Mouse (Mus musculus): ENCODE data around the gene Tsc22d2.
"Not testable (repeated sequence)": the region's sequence is repeated elsewhere in the genome, so short reads cannot be mapped to it uniquely, and the experiment has no call there.

Gene Tsc22d2

DNA sequence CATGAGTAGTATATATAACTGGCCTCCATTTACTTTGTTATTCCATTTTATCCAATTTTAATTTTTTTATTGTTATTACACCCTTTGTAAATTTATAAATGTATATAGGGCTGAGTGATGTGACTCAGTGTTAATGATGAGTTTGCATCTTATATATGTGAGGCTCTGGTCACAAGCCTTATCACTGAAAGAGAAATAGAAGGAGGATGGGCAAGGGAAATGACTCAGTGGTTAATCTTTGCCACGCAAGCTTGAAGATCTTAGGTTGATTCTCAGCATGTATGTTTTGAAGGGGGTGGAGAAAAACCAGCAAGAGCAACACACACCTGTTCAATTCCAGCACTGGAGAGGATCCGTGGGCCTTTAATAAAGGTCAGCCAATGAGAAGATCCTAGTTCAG is 19.9 kb downstream of the Tsc22d2 start:
- no peak for DNase-seq

DNA sequence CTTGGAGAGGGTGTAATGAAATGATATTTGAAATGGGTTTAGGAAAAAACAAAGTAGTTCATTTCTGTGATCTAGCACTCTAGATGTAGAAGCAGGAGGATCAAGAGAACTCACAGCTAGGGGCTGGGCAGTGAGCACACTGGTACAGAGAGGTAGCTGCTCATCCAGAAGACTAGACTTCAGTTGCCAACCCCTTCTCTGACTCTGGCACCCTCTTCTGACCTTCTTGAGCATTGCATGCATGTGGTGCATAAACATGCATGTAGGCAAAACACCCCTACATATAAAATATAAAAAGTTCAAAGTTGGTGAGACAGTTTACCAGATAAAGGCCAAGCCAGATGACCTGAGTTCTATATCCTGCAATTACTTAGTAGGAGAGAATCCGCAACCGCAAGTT is 33.7 kb downstream of the Tsc22d2 start:
- peak; percentile 17 for DNase-seq

DNA sequence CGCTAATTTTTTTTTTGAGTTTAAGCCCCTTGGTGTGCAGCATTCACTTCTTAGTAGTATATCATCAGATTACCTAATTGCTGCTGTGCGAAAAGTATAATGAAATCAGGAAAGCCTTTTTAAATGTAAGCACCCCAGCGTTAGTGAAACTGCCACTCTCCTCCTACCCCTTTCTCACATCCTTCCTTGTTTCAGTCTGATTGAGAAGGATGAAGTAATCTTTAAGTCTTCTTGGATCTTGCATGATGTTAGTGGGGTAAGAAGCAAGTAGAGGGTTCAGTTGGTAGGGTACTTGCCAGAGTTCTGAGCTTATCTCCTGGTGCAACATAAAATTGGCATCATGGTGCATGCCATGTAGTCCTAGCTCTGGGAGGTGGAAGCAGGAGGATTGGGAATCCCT is 35.0 kb downstream of the Tsc22d2 start:
- DNase-seq: no peak

DNA sequence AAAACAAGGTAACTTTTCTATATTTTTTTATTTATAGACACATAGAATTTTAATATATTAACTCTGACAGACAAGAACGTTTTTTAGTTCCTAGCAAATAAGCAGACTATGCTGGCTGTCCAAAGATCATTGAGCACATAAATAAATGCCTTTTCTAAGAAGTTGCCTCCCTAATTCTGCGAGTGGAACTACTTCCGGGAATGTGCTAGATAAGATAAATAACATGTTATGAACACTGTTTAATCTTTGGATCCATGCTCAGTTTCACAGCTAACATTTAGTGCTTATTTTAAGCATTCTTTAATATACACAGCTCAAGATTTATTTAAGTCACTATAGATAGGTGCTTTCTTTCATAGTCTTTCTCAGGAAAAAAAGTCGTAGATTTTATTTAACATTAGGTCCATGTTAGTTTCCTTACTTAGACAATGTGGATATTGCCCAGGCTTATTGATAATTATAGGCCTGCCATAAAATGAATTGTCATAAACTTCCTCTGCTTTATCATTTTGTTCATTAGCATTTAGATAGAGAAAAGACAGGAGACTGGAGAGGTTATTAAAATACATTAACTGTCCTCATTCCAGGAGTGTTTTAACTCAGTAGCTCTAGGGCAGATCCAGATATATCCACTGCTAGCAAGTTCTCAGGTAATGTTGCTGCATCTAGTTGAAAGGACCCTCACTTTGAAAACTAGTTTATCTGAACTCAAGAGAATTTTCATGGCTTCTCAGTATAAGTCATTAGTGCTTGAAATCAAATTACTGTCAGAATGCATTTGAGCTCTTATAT is 40.1 kb downstream of the Tsc22d2 start:
- DNase-seq: no peak

DNA sequence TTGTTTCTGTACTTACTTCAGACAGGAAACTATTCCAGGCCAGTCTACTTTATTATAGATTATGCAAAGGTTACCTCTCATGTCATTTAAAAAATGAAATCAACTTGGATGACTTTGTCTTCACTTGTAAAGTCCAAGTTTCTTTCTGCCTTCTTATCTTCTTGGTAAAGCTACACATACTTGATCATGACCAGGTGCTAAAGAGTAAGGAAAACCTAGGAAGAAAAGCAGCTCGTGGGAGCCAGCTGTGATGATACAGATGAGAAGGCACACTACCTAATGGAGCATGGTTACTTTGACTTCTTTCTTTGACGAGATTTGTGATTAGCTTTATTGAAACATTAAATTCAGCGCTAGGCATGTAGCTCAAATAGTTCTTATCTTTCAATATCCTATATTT is 40.7 kb downstream of the Tsc22d2 start:
- no peak for DNase-seq

DNA sequence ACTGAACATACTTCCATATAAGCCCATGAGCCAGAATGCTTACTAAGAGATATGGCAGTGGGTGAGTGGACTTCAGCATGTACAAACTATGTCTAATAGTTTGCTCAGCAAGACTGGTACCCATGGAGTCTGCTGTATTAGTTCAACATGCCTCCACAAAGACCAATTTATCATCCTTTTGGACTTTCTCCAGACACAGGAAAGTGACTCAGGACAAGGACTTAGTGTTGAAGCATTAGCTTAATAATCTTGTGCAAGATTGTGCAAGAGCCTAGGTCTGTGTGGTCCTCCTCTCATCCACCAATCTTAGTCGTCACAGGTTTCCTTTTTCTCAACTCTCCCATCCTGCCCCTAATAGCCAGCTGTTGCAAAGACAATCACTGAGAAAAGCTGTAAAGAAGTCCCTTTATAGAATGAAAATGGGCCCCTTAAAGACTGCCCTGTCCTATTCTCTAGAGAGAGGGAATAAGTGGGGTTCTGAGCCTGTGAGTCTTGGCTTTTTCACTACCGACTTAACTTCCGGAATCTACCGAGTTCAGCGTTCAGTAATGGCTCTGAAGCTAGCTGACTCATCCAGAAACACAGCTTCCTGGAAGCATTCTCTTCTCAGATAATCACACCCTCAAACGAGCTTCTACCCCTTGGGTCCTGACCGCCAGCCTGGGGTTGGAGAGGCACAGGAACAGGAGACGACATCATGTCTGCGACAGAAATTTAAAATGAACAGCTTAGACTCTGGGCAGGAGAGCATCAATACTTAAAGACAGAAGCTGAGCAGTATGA is 55.3 kb downstream of the Tsc22d2 start:
- no peak for DNase-seq

DNA sequence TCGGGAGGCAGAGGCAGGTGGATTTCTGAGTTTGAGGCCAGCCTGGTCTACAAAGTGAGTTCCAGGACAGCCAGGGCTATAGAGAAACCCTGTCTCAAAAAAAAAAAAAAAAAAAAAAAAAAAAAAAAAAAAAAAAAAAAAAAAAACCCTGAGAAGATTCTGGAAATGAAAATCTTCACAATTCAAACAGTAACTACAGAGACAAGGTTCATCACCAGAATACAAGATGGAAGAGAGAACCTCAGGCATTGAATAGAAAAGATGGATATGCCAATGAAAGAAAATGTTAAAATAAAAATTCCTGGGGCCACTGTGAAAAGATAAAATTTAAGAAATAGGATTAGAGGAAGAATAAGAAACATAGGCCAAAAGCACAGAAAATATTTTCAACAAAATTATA is 60.8 kb downstream of the Tsc22d2 start:
- not testable (repeated sequence) for DNase-seq

DNA sequence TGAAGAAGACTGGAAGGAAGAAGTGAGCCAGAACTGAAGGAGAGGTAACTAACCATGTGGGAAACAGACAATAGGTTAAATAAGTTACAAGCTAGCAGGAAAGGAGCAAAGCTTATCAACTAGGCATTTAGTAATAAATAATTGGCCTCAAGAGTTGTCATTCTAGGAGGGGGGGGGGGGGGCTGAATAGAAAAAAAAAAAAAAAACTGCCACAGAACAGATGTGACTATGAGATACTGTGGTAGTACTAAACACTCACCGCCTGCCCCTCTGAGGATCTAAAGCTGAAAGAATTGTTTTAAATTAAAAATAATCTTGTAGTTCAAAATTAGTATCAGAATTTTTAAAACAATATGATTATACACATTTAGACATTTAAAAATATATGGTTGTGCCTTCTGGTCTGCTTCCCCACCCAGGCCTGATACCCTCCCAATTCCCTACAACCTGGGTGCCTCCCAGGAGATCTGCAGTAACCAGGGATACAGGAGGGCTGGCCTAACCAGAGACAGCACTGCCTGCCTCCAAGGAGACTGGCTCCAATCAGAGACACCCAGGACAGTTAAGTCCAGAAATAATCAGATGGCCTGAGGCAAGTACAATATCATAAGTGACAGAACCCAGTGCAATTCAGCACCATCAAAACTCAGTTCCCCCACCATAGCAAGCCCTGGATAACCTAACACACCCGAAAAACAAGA is 64.4 kb downstream of the Tsc22d2 start:
- no peak for DNase-seq

DNA sequence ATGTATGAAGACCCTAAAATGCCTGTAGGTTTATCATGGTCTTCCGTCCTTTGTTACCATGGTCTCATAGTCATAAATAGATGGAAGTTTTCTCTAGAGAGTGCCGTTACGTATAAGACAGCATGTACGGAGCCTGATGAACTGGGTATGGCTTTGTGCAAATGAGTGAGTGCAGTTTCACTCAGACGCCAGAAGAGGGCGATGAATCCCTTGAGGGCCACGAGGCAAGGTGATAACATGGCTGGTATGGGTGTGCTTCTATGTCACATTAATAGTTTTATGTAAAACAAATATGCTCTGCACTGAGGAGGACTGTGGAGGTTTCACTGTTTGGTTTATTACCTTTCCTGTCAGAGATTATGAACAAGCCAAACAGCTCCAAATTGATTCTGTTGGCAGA is 71.4 kb downstream of the Tsc22d2 start:
- DNase-seq: no peak

DNA sequence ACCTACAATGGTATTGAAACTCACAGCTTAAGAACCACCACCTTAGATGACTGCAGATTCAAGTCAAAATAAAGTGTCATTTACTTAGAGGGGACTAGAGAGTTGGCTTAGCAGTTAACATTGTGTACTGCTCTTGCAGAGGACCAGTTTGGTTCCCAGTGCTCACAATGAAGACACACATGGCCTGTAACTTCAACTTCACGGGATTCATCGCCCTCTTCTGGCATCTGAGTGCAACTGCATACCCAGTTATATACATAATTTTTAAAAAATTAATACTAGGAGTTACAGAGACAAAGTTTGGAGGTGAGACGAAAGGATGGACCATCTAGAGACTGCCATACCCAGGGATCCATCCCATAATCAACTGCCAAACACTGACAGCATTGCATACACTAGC is 72.6 kb downstream of the Tsc22d2 start:
- no peak for DNase-seq

DNA sequence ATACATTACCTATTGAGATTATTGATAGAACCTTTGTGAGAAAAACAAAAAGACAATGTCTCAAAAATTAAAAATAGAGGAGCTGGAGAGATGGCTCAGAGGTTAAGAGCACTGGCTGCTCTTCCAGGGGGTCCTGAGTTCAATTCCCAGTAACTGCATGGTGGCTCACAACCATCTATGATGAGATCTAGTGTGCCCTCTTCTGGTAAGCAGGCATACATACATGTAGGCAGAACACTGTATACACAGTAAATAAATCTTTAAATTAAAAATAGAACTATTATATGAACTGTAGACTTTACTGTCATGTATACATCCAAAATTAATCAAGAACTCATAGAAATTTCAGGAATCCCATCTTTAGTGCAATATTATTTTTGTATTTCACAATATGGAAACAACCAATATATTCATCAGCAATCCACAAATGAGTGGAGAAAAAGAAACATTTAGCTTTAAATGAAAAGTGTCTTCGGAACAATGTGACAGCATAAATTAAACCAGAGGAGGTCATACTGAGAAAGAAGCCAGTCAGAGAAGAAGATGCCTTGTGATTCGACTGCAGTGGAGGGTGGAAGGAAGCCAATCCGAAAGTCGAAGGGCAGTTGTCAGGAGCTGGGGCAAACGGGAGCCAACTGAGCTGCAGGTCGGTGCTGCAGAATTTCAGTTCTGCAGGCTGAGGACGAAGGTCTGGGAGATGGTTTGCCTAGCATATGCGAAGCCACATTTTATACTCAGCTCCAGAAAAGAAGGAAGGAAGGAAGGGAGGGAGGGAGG is 73.7 kb downstream of the Tsc22d2 start:
- no peak for DNase-seq

DNA sequence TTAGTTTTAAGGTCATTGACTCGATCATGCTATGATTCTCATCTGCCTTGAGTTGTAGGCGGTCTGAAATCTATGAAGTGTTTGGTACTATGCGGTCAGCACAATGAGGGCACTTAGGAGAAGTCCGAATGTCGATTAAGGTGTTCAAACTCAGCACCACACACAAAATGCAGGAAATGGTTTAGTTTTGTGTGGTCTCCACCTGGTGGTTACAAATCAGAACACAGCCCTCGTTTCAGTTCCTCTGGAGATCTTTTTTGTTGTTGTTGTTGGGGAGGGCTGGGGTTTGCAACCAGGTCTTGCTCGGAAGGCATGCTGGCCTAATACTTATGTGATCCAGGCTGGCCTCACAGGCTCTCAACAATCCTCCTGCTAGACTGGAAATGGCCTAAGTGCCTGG is 76.3 kb downstream of the Tsc22d2 start:
- peak; percentile 53 for DNase-seq

DNA sequence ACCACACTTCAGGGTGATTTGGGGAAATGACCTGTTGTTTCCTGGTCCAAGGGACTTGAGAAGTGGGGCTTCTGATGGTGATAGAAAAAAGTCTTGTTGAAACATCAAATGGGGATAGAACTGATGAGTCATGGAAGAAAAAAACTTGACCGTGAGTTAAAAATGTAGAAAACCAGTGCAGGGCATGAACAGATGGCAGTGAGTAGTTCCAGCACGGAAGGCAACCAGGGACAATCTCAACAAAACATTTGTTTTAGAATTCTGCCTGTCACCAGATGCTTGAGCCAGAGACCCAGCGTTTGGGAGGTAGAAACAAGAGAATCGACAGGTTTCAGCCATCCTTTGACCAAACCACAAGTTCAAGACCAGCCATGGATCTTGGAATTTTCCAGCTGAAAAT is 79.1 kb downstream of the Tsc22d2 start:
- no peak for DNase-seq

DNA sequence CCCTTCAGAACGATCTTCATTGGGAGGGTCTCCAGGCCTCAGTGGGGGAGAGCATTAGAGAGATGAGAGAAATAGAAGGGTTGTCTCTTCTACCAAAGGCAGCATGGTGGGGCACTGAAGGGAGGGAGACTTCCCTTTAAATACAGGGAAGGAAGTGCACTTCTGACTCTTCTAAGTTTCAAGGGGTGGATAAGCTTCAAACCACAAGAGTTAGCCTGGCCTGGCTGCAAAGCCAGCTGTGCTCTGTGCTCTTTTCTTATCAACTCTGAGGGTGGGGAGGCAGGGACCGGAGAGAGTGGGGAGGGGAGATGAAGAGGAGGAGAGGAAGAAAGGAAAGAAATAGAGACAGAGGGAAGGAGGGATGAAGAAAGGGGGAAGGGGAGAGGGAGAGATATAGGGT is 87.4 kb downstream of the Tsc22d2 start:
- DNase-seq: no peak

DNA sequence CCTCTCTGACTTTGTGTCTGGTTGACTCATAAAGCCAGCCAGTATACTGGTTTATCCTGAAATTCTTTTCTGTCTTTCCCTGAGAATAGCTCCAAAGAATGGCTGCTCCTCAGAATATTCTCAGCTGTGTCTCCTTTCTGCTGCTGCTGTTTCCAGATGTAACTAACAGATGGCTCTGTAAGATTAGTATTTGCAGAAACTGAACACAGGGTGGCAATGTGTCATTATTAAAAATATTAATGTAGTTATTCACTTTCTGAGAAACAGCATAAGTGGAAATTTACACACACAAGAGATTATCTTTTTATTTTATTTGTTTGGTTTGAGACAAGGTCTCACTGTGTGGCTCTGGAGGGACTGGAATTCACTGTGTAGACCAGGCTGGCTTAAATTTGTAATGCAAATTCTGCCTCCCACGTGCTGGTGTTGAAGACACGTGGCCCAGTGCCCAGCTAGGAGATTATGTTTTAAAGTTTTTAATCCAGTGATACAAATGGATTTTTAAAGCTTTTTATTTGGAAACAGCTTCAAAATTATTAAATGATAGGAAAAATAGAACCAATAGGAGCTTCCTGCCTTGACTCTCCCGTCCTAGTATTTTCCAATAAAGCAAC is 89.3 kb downstream of the Tsc22d2 start:
- DNase-seq: no peak

DNA sequence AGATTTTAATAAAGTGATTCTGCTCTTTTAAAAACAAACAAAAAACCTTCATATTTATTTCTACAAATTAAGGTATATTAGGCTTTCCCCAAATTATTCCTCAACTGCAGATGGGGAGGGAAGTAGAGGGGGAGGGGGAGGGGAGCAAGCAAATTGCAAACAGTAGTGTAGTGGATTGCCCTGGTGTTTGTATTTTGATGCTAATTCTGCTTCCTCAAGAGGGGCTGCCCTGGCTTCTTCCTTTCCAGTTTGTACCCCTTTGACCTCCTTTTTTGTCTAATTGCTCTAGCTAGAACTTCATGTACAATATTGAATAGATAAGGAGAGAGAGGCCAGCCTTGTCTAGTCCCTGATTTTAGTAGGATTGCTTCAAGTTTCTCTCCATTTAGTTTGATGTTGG is 90.2 kb downstream of the Tsc22d2 start:
- DNase-seq: no peak

DNA sequence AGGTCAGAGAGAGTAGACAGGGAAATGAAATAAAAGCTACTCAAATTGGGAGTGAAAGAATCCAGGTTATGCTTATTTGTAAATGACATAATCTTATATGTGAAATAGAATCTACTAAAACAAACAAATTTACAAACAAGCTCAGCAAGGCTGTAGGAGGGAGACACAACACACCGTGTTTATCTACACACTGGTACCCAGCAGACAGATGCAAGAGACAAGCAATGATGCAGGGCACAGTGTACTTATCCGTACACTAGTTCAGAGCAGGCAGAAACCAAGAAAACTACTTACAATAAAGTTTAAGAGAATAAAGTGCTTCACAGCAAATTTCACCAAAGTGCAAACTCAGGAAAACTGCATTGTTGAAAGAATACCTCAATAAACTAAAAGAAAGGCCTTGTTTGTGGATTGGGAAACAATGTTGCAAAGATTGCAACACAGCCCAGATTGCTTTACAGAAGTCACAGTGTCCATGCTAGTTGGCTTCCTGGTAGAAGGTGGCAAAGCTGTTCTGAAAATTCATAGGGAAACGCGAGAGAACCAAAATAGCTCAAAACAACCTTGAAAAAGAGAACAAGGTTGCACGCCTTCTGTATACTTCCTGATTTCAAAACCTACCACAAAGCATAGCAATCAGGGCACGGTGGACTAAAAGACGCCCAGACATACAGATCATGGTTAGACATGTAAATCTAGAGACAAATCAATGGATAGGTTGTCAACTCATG is 93.7 kb downstream of the Tsc22d2 start:
- DNase-seq: no peak

DNA sequence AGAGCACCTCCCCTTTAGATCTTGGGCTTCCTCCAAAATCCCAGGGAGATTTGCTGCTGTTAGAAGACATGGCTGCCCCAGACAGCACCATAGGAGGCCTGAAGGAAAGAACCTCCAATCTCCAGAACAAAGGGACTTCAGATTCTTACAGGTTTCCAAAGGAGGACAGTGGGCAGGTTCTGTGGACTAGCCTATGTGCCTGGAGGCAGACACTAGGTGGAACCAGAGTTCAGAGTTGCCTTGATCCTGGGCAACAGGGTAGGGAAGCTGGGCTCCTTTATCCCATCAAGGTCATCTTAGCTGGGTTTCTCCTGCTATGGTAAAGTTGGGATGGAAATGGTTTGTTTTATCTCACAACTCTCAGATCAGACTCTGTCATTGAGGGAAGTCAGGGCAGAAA is 97.1 kb downstream of the Tsc22d2 start:
- DNase-seq: peak; percentile 30

DNA sequence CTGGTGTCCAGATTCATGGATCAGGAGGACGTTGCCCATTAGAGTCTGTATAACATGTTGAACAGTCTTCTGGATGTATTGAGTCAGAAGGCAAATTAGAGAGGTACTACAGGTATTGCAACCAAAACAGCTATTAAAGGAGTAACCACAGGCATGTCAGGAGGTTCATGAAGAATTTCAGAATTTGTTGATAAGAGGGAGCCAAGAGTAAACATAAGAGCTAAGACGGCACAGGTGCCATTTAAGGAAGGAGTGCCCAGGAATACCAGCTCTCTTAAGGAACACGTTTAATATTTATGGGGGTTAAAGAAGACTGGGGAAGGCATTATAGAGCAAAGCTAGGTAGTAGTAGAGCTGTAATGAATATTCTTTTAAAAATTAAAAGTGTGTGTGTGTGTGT is 98.2 kb downstream of the Tsc22d2 start:
- DNase-seq: no peak

DNA sequence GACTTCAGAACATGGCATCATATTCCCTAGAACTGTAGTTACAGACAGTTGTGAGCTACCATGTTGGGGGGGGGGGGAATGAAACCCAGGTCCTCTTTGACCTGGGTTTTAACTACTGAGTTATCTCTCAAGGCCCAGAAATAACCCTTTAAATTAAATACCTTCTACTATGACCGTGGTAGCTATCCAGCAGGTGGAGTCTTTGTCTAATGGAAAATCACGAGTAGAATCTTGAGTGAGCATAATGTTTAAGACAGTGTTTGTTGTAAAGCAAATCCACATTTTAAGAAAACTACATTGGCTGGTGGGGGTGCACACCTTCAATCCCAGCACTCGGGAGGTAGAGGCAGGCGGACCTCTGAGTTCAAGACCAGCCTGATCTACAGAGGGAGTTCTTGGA is 99.0 kb downstream of the Tsc22d2 start:
- DNase-seq: no peak

DNA sequence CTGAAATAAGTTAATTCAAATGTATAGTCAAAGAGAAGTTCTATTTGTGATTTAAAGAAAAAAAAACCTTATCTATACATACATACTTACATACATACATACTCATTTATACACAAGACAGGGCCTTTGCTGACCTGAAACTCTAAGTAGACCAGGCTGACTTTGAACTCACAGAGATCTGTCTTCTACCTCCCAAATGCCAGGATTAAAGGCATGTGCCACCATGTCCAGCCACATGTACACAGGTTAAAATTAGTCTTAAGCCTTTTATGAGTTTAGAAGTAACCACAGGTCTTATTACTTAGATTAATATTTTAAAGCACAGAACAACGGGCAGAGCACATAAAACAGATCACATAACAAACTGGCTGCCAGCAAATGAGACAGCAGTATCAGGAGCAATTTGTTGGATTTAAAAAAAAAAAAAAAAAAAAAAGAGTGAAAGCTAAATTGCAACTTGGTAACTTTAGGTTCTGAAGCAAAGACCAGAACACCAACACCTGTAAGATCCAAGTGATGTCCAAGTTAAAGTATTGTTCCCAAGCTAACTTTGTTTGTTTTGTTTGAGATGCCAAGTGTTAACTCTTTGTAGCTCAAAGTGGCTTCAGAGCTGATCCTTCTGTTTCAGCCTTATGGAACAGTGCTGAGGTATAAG is 101.6 kb downstream of the Tsc22d2 start:
- no peak for DNase-seq
